Mouse (Mus musculus) limb, embryonic 11.5 days (tissue): ENCODE results near the gene Anapc2. TPM values are rescaled to one million over a fixed set of nuclear protein-coding genes. Genes with fewer than 3 reads are reported as not detected.

Experiments
- ATAC-seq: fragments of 200-750 bp; cut with Nextera tagmentation; 2 replicates; pipeline ENCODE4 v1.8.0; 2017; ENCODE audit warnings: low read depth; ENCODE audit not compliant: insufficient number of reproducible peaks, low FRiP score, low TSS enrichment
- DNase-seq: peaks from one replicate; pipeline ENCODE4 v3.0.0-alpha.2; 2015; ENCODE audit warnings: low spot score
- H3K27ac ChIP-seq: fragments of 300-500 bp; sonication (generic); replicated peaks from 2 replicates; pipeline ENCODE4 v1.5.1; 2014; ENCODE audit warnings: low read depth, mild to moderate bottlenecking, low read length
- H3K27me3 ChIP-seq: fragments of 300-500 bp; sonication (generic); 2 replicates; pipeline ENCODE4 v1.6.1; 2014; ENCODE audit warnings: mild to moderate bottlenecking, low read length, mixed read lengths; ENCODE audit not compliant: control insufficient read depth, insufficient read depth
- H3K36me3 ChIP-seq: fragments of 300-500 bp; sonication (generic); 2 replicates; pipeline ENCODE4 v1.6.1; 2014; ENCODE audit warnings: mild to moderate bottlenecking, low read length, moderate library complexity, mixed read lengths; ENCODE audit not compliant: control insufficient read depth, insufficient read depth
- H3K4me1 ChIP-seq: fragments of 300-500 bp; sonication (generic); 2 replicates; pipeline ENCODE4 v1.6.1; 2014; ENCODE audit warnings: low read length, mixed read lengths; ENCODE audit not compliant: control insufficient read depth, insufficient read depth
- H3K4me2 ChIP-seq: fragments of 300-500 bp; sonication (generic); 2 replicates; pipeline ENCODE4 v1.6.1; 2014; ENCODE audit warnings: low read depth, mild to moderate bottlenecking, moderate library complexity; ENCODE audit not compliant: severe bottlenecking
- H3K4me3 ChIP-seq: fragments of 300-500 bp; sonication (generic); 2 replicates; pipeline ENCODE4 v1.5.1; 2014; ENCODE audit warnings: low read depth, low read length
- H3K9ac ChIP-seq: fragments of 300-500 bp; sonication (generic); 2 replicates; pipeline ENCODE4 v1.6.1; 2014; ENCODE audit warnings: mild to moderate bottlenecking, low read length
- H3K9me3 ChIP-seq: fragments of 300-500 bp; sonication (generic); 2 replicates; pipeline ENCODE4 v1.6.1; 2016; ENCODE audit warnings: low read length; ENCODE audit not compliant: control insufficient read depth
- WGBS: fragments of 180-500 bp; shearing (Covaris S2); extraction: QIAGEN DNeasy Blood & Tissue Kit; methylation state at CpG from one replicate; pipeline ENCODE4 v1.1.7; 2014; 5-methylcytosine and 5-hydroxymethylcytosine counted together
- polyA plus RNA-seq: library from polyadenylated mRNA; unstranded; fragments of >200 nt; fragmentation: Nextera tagmentation; extraction: Ambion mirVana; gene quantifications from 2 replicates; pipeline ENCODE4 v1.2.1, GENCODE M21; 2014

The Anapc2 gene
- polyA plus RNA-seq, 1 experiment from 2014 or later: 120 TPM

GRCm38 (mm10) chr2:25236614-25237013, 35.7 kb upstream of the Anapc2 start, which contains the start of gene Rnf224:
TSS of gene Rnf224 (minus strand) at chr2:25236787.
- Histone ChIP-seq H3K4me3 (no peak within 1 kb of the TSS), H3K4me2 (no peak within 1 kb of the TSS), H3K4me1 (peaks cover 8% of the 10 kb centered on the region; the same call in 1 of the 2 replicates), H3K9me3 (no peaks in the 10 kb centered on the region), H3K27me3 (peaks cover 10% of the 10 kb centered on the region), H3K27ac (no peak within 1 kb of the TSS), H3K36me3 (no peaks in the 10 kb centered on the region), H3K9ac (no peak within 1 kb of the TSS)
- DNase-seq: no peak
- WGBS: 34% methylated on average over 8 of the region's 8 CpGs
- ATAC-seq: no peak

GRCm38 (mm10) chr2:25237522-25237921, 34.8 kb upstream of the Anapc2 start:
- Histone ChIP-seq H3K9ac (no peak overlapping the region), H3K36me3 (no peaks in the 10 kb centered on the region), H3K27ac (no peak overlapping the region), H3K4me2 (no peak overlapping the region), H3K4me3 (no peak overlapping the region), H3K27me3 (peaks cover 18% of the 10 kb centered on the region), H3K4me1 (peaks cover 11% of the 10 kb centered on the region; the same call in 1 of the 2 replicates), H3K9me3 (no peaks in the 10 kb centered on the region)
- 61% methylated on average over 4 of the region's 4 CpGs for WGBS
- DNase-seq (no peak), ATAC-seq (no peak)

GRCm38 (mm10) chr2:25238106-25238505, 34.2 kb upstream of the Anapc2 start:
- Histone ChIP-seq H3K27me3 (peaks cover 23% of the 10 kb centered on the region), H3K27ac (no peak overlapping the region), H3K4me2 (no peak overlapping the region), H3K9ac (no peak overlapping the region), H3K4me1 (peaks cover 11% of the 10 kb centered on the region; the same call in 1 of the 2 replicates), H3K36me3 (no peaks in the 10 kb centered on the region), H3K9me3 (no peaks in the 10 kb centered on the region), H3K4me3 (no peak overlapping the region)
- DNase-seq (no peak), ATAC-seq (no peak)

GRCm38 (mm10) chr2:25239766-25240165, 32.5 kb upstream of the Anapc2 start:
- ATAC-seq: no peak
- no peak overlapping the region for H3K4me3 ChIP-seq

GRCm38 (mm10) chr2:25240310-25240709, 32.0 kb upstream of the Anapc2 start:
- 52% methylated on average over 8 of the region's 8 CpGs for WGBS
- DNase-seq (no peak), ATAC-seq (no peak)
- H3K4me1 ChIP-seq: peaks cover 11% of the 10 kb centered on the region; the same call in 1 of the 2 replicates
- H3K36me3 ChIP-seq: peaks cover under 1% of the 10 kb centered on the region; the same call in 1 of the 2 replicates
- peak overlapping the region; percentile 26 for H3K4me3 ChIP-seq
- H3K9ac ChIP-seq: no peak overlapping the region; the same call in 1 of the 2 replicates
- peaks cover 29% of the 10 kb centered on the region for H3K27me3 ChIP-seq
- H3K27ac ChIP-seq: no peak overlapping the region
- H3K9me3 ChIP-seq: no peaks in the 10 kb centered on the region
- peak overlapping the region; percentile 96 for H3K4me2 ChIP-seq

More at GRCm38 (mm10) chr2:25239766-25240165, 32.5 kb upstream of the Anapc2 start:
- no peaks in the 10 kb centered on the region for H3K9me3 ChIP-seq
- WGBS: 88% methylated on average over 3 of the region's 3 CpGs
- peaks cover 29% of the 10 kb centered on the region for H3K27me3 ChIP-seq
- DNase-seq: no peak
- no peaks in the 10 kb centered on the region for H3K36me3 ChIP-seq
- no peak overlapping the region; the same call in 1 of the 2 replicates for H3K4me2 ChIP-seq
- no peak overlapping the region for H3K9ac ChIP-seq
- H3K4me1 ChIP-seq: peaks cover 11% of the 10 kb centered on the region; the same call in 1 of the 2 replicates
- H3K27ac ChIP-seq: no peak overlapping the region

GRCm38 (mm10) chr2:25240723-25241437, 31.4 kb upstream of the Anapc2 start:
- Histone ChIP-seq H3K9ac (peak overlapping the region; percentile 23), H3K4me1 (peaks cover 11% of the 10 kb centered on the region; the same call in 1 of the 2 replicates), H3K4me2 (peak overlapping the region; percentile 96), H3K27me3 (peaks cover 29% of the 10 kb centered on the region), H3K4me3 (peak overlapping the region; percentile 26), H3K27ac (no peak overlapping the region), H3K9me3 (no peaks in the 10 kb centered on the region), H3K36me3 (peaks cover 3% of the 10 kb centered on the region; the same call in 1 of the 2 replicates)
- WGBS: under 1% methylated on average over 29 of the region's 29 CpGs
- peak; percentile 79 for DNase-seq
- peak; percentile 79 for ATAC-seq

- Histone ChIP-seq H3K9me3 (no peaks in the 10 kb centered on the region), H3K4me2 (peak overlapping the region; percentile 96), H3K4me1 (peaks cover 11% of the 10 kb centered on the region; the same call in 1 of the 2 replicates), H3K9ac (no peak overlapping the region), H3K27me3 (peaks cover 29% of the 10 kb centered on the region), H3K27ac (no peak overlapping the region), H3K36me3 (peaks cover 3% of the 10 kb centered on the region), H3K4me3 (peak overlapping the region; percentile 43; the same call in 1 of the 2 replicates)
- ATAC-seq (0 out of 2 replicates have a peak, but pooled peaks have one; percentile 12), DNase-seq (no peak)
- WGBS: 19% methylated on average over 6 of the region's 6 CpGs
Measured at GRCm38 (mm10) chr2:25241438-25241775, 30.9 kb upstream of the Anapc2 start.

- DNase-seq: peak; percentile 45
- peak within 1 kb of the TSS; percentile 96 for H3K4me2 ChIP-seq
- under 1% methylated on average over 44 of the region's 59 CpGs for WGBS
- peak within 1 kb of the TSS; percentile 40 for H3K9ac ChIP-seq
- peaks cover 11% of the 10 kb centered on the region; the same call in 1 of the 2 replicates for H3K4me1 ChIP-seq
- H3K4me3 ChIP-seq: peak within 1 kb of the TSS; percentile 43
- no peaks in the 10 kb centered on the region for H3K9me3 ChIP-seq
- no peak for ATAC-seq
- H3K27ac ChIP-seq: no peak within 1 kb of the TSS
- peaks cover 29% of the 10 kb centered on the region for H3K27me3 ChIP-seq
- H3K36me3 ChIP-seq: peaks cover 5% of the 10 kb centered on the region
Measured at GRCm38 (mm10) chr2:25242101-25242506, 30.2 kb upstream of the Anapc2 start, which contains the start of the genes Rnf208 and Cysrt1. TSS of gene Rnf208 (plus strand) at chr2:25242255. TSS of gene Cysrt1 (minus strand) at chr2:25242452.
